Mouse (Mus musculus) heart, postnatal 0 days (tissue): ENCODE data around the gene Kcnq4. TPM values are rescaled to one million over a fixed set of nuclear protein-coding genes. Genes with fewer than 3 reads are reported as not detected.

ENCODE experiments used
- ATAC-seq: fragments of 200-750 bp; cut with Nextera tagmentation; 2 replicates; pipeline ENCODE4 v1.8.0; 2017; ENCODE audit warnings: low read depth, moderate number of reproducible peaks, moderate library complexity; ENCODE audit not compliant: insufficient read depth
- DNase-seq: peaks from one replicate; pipeline ENCODE4 v3.0.0-alpha.2; 2016; ENCODE audit warnings: low spot score
- H3K27ac ChIP-seq: fragments of 300-500 bp; sonication (generic); 2 replicates; pipeline ENCODE4 v1.5.1; 2014; ENCODE audit warnings: low read depth, mild to moderate bottlenecking
- H3K27me3 ChIP-seq: fragments of 300-500 bp; sonication (generic); 2 replicates; pipeline ENCODE4 v1.6.1; 2014; ENCODE audit warnings: low read length, mixed read lengths; ENCODE audit not compliant: control insufficient read depth, insufficient read depth
- H3K36me3 ChIP-seq: fragments of 300-500 bp; sonication (generic); replicated peaks from 2 replicates; pipeline ENCODE4 v1.6.1; 2014; ENCODE audit warnings: low read length, mixed read lengths; ENCODE audit not compliant: control insufficient read depth, insufficient read depth
- H3K4me1 ChIP-seq: fragments of 300-500 bp; sonication (generic); 2 replicates; pipeline ENCODE4 v1.6.1; 2014; ENCODE audit warnings: antibody characterized with exemption; ENCODE audit not compliant: control insufficient read depth, insufficient read depth
- H3K4me2 ChIP-seq: fragments of 300-500 bp; sonication (generic); 2 replicates; pipeline ENCODE4 v1.6.1; 2014; ENCODE audit warnings: low read depth, mild to moderate bottlenecking, low read length, moderate library complexity
- H3K4me3 ChIP-seq: fragments of 300-500 bp; sonication (generic); 2 replicates; pipeline ENCODE4 v1.5.1; 2014; ENCODE audit warnings: low read depth, low read length
- H3K9ac ChIP-seq: fragments of 300-500 bp; sonication (generic); replicated peaks from 2 replicates; pipeline ENCODE4 v1.6.1; 2014; ENCODE audit warnings: low read depth, low read length, mixed read lengths
- H3K9me3 ChIP-seq: fragments of 300-500 bp; sonication (generic); replicated peaks from 2 replicates; pipeline ENCODE4 v1.6.1; 2016; ENCODE audit warnings: low read length; ENCODE audit not compliant: control insufficient read depth
- CTCF ChIP-seq: IDR thresholded peaks from 2 replicates; pipeline ENCODE4 v1.5.1; 2016; ENCODE audit warnings: antibody characterized with exemption, control low read depth, low read depth
- EP300 ChIP-seq: IDR thresholded peaks from 2 replicates; pipeline ENCODE4 v1.6.1; 2016; ENCODE audit warnings: antibody characterized with exemption, low read depth
- WGBS: fragments of 180-500 bp; shearing (Covaris S2); extraction: QIAGEN DNeasy Blood & Tissue Kit; methylation state at CpG from one replicate; pipeline ENCODE4 v1.1.7; 2014; 5-methylcytosine and 5-hydroxymethylcytosine counted together
- polyA plus RNA-seq: library from polyadenylated mRNA; unstranded; fragments of >200 nt; fragmentation: Nextera tagmentation; extraction: Ambion mirVana; gene quantifications from 2 replicates; pipeline ENCODE4 v1.2.1, GENCODE M21; 2015
- total RNA-seq: library from RNA; depleted of rRNA; stranded (reverse); fragments of >200 nt; gene quantifications from 2 replicates; pipeline ENCODE4 v1.2.3, GENCODE M21; 2014; ENCODE audit warnings: low replicate concordance

Gene Kcnq4
- total and polyA plus RNA-seq, 2 experiments from 2014 or later = 0.57 to 2.9 TPM

DNA sequence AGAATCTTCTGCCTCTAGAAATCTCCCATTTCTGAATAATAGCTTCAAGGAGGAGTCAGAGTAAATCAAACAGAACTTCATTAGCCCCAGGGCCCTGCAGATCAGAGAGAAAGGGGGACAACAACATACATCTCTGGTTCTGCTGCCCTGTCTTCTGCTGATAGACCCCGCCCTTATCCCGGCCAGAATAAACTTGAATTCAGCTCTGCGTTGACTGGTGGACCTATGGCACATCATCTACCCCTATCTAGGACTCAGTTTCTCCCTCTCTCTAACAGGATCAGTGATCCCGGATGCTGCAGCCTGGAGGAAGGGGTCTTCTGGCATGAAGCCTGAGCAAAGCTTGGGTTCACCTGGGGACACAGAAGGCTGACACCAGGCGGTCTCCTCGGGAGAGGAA lies 17.8 kb downstream of the Kcnq4 start:
- Histone ChIP-seq H3K4me1 (peaks cover 25% of the 10 kb centered on the region), H3K27me3 (peaks cover 21% of the 10 kb centered on the region), H3K4me3 (peak overlapping the region; percentile 47), H3K9ac (peak overlapping the region; percentile 30; the same call in 1 of the 2 replicates), H3K36me3 (no peaks in the 10 kb centered on the region), H3K9me3 (no peaks in the 10 kb centered on the region), H3K27ac (no peak overlapping the region), H3K4me2 (peak overlapping the region; percentile 66)
- WGBS = 31% methylated on average over 6 of the region's 6 CpGs
- ATAC-seq = no peak
- no peak for DNase-seq
- TF ChIP-seq CTCF (no peak), EP300 (no peak)

- Histone ChIP-seq H3K4me2 (no peak overlapping the region), H3K27ac (no peak overlapping the region), H3K27me3 (peaks cover 21% of the 10 kb centered on the region), H3K4me3 (no peak overlapping the region), H3K36me3 (no peaks in the 10 kb centered on the region), H3K4me1 (peaks cover 30% of the 10 kb centered on the region), H3K9me3 (no peaks in the 10 kb centered on the region), H3K9ac (no peak overlapping the region)
- ATAC-seq (no peak), DNase-seq (peak; percentile 42)
- no peak for TF ChIP-seq CTCF
- TF ChIP-seq EP300 = no peak
- WGBS = 38% methylated on average over 6 of the region's 6 CpGs
These were observed 18.3 kb downstream of the Kcnq4 start for GRCm38 (mm10) chr4:120730146-120730545.

- DNase-seq = no peak
- no peak overlapping the region for H3K27ac ChIP-seq
- no peak overlapping the region for H3K4me3 ChIP-seq
- no peaks in the 10 kb centered on the region for H3K36me3 ChIP-seq
- H3K4me1 ChIP-seq = peaks cover 32% of the 10 kb centered on the region
- TF ChIP-seq CTCF (no peak), EP300 (no peak)
- no peak for ATAC-seq
- H3K27me3 ChIP-seq = peaks cover 18% of the 10 kb centered on the region
- 58% methylated on average over 6 of the region's 6 CpGs for WGBS
- H3K9me3 ChIP-seq = no peaks in the 10 kb centered on the region
- H3K9ac ChIP-seq = no peak overlapping the region
- no peak overlapping the region for H3K4me2 ChIP-seq
These were observed 19.0 kb downstream of the Kcnq4 start for GRCm38 (mm10) chr4:120729441-120729840.

- no peak for ATAC-seq
- Histone ChIP-seq H3K4me1 (peaks cover 32% of the 10 kb centered on the region), H3K27ac (no peak overlapping the region), H3K27me3 (peaks cover 12% of the 10 kb centered on the region), H3K4me3 (no peak overlapping the region), H3K9me3 (no peaks in the 10 kb centered on the region), H3K36me3 (no peaks in the 10 kb centered on the region), H3K4me2 (no peak overlapping the region), H3K9ac (no peak overlapping the region)
- no peak for TF ChIP-seq CTCF
- TF ChIP-seq EP300 = no peak
- WGBS = 45% methylated on average over 11 of the region's 11 CpGs
- DNase-seq = no peak
These were observed 20.6 kb downstream of the Kcnq4 start for GRCm38 (mm10) chr4:120727842-120728241.

DNA sequence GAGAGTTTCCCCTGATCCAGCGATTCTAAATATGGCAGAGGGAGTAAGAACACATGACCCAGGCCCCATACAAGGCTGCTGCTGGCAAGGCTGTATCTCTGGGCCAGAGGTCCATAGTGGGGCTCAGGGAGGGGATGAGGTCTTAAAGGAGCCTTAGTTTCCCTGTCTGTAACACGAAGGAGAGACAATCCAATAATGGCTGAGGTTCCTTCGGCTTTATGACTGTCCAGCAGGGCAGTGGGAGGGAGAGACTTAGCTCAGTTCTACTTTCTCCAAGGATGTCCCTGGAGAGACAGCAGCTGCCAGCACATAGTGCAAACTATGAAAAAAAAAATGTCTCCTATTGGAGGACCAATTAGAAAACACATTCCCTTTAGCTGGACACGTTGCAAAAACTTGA lies 22.2 kb downstream of the Kcnq4 start:
- WGBS = 58% methylated on average over 4 of the region's 4 CpGs
- Histone ChIP-seq H3K36me3 (no peaks in the 10 kb centered on the region), H3K4me2 (0 out of 2 replicates have a peak overlapping the region, but pooled peaks have one; percentile 23), H3K4me3 (no peak overlapping the region), H3K27me3 (no peaks in the 10 kb centered on the region), H3K9ac (no peak overlapping the region), H3K27ac (peak overlapping the region; percentile 71), H3K9me3 (no peaks in the 10 kb centered on the region), H3K4me1 (peaks cover 32% of the 10 kb centered on the region)
- no peak for TF ChIP-seq EP300
- no peak for TF ChIP-seq CTCF
- ATAC-seq (peak; percentile 70), DNase-seq (peak; percentile 50)

DNA sequence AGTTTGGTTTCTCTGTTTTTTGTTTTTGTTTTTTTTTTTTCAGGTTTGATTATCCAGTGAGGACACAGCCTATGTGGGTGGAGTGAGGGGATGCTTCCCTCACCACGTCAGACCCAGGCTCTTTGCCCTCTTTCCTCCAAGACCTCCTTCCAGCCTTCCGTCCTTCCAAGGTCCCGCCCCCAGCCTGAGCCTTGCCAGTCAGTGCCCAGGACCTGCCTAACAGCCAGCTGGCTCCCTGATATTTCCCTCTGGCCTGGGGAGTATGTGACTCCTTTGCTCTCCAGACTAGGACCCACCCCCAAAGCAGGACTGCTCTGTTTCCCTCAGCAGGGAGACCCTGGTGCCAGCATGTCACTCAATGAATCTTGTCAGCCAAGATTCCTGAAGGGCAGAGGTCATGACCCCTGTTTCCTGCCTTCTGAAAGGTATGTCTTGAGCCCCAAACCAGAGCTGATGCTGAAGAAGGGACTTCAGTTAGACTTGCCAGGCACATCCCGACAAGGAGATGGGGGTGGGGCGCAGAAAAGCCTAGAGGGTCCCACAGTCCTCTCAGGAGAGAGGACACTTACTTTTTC lies 22.8 kb downstream of the Kcnq4 start:
- DNase-seq (no peak), ATAC-seq (peak; percentile 4; the same call in 1 of the 2 replicates)
- Histone ChIP-seq H3K4me1 (peaks cover 29% of the 10 kb centered on the region), H3K9me3 (no peaks in the 10 kb centered on the region), H3K27ac (peak overlapping the region; percentile 71), H3K4me3 (no peak overlapping the region), H3K4me2 (peak overlapping the region; percentile 23; the same call in 1 of the 2 replicates), H3K36me3 (no peaks in the 10 kb centered on the region), H3K9ac (no peak overlapping the region), H3K27me3 (no peaks in the 10 kb centered on the region)
- 67% methylated on average over 5 of the region's 5 CpGs for WGBS
- TF ChIP-seq CTCF (no peak), EP300 (no peak)
